Mouse (Mus musculus) bone marrow, adult 2 months (tissue): ENCODE results near the gene Cd47.

Source experiments
- CTCF ChIP-seq: fragments of 200-500 bp; IDR thresholded peaks from 2 replicates; pipeline ENCODE4 v1.5.1; 2011; ENCODE audit warnings: low read length, control low read depth; ENCODE audit not compliant: control insufficient read depth, insufficient read depth
- POLR2A ChIP-seq: fragments of 200-500 bp; IDR thresholded peaks from 2 replicates; pipeline ENCODE4 v1.6.1; 2011; ENCODE audit warnings: low read depth, mild to moderate bottlenecking, control low read depth, low read length, borderline replicate concordance; ENCODE audit not compliant: control insufficient read depth

DNA sequence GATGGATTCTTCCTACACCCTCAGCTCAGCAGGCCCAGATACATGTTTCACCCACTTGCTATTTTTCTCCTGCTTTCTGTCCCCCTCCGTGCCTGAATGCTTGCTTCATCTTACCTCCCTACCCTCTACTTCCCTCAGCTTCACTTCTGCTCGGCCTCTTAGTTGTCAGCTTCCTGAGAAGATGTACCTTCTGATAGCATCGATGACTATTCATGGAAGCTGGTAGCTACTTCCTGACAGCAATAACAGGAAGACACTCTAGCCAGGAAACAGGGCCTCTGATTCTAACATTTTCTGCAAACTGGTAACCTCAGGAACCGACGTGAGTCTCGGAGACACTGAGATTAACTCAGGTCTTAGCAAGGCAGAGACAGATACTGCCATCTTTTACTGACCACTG, 1.5 kb upstream of the Cd47 start:
- TF ChIP-seq CTCF (no peak), POLR2A (no peak)
